Mouse (Mus musculus) liver, postnatal 0 days (tissue): ENCODE results near the gene Serpini1.

ENCODE experiments used
- CTCF ChIP-seq: sonication (generic); IDR thresholded peaks from 2 replicates; pipeline ENCODE4 v1.5.1; 2016; ENCODE audit warnings: antibody characterized with exemption, low read depth
- EP300 ChIP-seq: IDR thresholded peaks from 2 replicates; pipeline ENCODE4 v1.6.1; 2016; ENCODE audit warnings: antibody characterized with exemption, low read depth, mild to moderate bottlenecking

DNA sequence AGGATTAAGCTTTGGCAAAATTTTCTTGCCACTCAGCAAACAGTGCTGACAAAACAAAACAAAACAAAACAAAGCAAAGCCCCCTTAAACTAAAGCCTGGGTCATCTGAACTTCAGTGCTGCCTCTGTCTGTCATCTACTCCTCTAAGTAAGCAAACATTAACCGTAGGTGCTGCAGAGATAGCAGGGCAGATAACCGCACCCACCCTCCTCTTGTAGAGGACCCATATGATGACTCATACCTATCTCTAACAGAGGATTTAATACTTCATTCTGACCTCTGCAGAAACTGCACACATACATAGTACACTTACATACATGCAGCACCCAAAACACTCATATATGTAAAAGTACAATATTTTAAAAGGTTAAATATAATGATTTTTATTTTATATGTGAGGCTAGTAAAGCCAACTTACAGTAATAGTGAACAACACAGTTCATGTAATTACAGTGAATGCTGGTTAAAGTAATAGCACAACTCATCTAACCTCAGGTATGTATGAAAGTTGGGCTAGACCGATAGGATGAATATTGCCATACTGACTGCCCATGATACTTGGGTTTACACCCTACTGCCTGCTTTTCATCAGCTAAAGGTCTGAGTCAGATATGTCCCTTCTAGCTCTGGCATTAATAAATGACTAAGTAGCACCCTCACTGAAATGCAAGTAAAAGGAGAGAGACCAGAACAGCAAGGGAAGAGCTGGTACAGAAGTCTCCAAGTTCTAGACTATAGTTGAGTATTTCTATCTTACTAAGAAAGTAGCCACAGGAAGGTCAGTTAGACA is 23.1 kb upstream of the Serpini1 start:
- no peak for TF ChIP-seq CTCF
- TF ChIP-seq EP300, result no peak
